Mouse (Mus musculus) spleen, embryonic (tissue): ENCODE data around the gene Peg10.

Experiments
- CTCF ChIA-PET: fragments of 350-600 bp; sonication (Branson Sonifier 250); formaldehyde crosslinking; loops from one replicate; lab custom pipeline; 2022; lab: Charles Lee

Peg10 gene

GRCm38 (mm10) chr6:4746696-4747439 is at the start of gene Peg10, which contains the start of gene Sgce:
Gene Peg10 (plus strand): TSS chr6:4747306.
Gene Sgce (minus strand): TSS chr6:4747207.
- CTCF ChIA-PET = no interaction called here

DNA sequence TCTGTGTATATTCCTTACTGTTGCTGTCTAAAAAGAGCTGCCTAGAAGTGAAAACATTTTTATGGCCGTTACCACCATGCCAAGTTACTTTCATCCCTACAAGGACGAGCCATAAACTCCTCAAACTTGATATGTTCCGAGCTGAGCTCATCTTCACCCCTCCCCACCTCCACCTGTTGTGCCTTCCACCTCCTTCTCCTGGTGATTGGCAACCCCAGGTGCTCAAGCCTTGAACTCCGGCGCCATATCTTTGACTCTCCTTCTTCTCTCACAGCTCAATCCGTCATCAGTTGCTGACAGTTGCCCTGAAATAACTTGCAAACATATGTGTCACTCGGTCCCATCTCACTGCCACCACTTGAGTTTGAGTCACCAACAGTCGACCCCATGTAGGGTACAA is 45.5 kb upstream of the Peg10 start:
- CTCF ChIA-PET = no interaction called here

- CTCF ChIA-PET = no interaction called here
Measured at GRCm38 (mm10) chr6:4703908-4704307, 43.2 kb upstream of the Peg10 start.

DNA sequence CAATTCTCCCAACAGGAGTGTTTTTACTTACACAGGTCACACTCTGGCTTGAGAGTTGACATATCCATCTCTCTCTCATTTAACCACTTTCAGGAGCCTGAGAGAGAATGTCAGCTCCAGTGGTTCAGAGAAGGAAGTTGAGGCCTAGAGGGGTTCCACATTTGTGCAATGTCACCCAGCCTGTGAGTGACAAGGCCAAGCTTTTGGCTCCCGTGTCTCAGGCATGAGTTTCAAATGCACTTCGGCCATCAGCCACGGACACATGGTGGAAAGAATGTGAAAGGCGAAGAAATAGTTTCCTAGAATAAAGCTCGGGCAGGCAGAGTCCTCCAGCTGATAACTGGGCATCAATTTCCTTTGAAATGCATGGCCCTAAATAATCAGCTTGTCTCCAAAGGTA is 40.7 kb upstream of the Peg10 start:
- CTCF ChIA-PET = no interaction called here

DNA sequence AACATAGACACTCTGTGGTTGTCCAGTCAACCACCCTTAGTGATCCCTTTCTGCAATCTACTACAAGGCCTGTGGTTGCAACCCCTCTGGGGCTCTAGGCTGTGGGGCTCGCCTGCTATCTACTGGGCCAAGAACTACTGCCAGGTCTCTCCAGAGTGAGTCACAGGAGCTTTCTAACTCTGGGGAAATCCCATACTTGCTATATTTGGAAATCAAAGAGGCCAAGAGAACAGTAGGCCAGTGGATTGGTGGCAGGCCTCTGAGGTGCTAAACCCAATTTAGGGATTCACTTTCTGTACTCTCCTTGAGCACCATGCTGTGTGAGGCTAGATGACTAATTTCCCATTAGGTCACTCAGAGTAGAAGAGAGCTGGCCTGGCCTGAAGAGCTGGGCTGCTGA is 38.1 kb upstream of the Peg10 start:
- CTCF ChIA-PET = no interaction called here

GRCm38 (mm10) chr6:4716171-4716570 is 30.9 kb upstream of the Peg10 start:
- CTCF ChIA-PET = no interaction called here

DNA sequence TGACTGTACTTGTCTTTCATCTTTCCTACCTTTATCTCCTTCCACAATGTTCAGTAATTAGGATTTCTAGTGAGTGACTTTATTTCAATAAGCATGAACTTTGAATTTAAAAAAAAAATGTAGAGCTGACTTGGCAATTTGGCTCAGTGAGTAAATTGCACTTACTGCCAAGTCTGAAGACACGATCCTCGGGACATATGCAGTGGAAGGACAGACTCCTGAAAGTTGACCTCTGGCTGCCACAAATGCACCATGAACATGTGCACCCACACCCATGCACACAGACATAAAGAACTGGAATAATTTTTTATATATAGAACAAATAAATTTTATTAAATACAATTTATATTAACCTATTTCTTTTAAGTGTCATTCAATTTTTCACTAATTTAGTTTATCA is 29.8 kb upstream of the Peg10 start:
- CTCF ChIA-PET = no interaction called here

GRCm38 (mm10) chr6:4722142-4722541 is 25.0 kb upstream of the Peg10 start:
- CTCF ChIA-PET = no interaction called here

DNA sequence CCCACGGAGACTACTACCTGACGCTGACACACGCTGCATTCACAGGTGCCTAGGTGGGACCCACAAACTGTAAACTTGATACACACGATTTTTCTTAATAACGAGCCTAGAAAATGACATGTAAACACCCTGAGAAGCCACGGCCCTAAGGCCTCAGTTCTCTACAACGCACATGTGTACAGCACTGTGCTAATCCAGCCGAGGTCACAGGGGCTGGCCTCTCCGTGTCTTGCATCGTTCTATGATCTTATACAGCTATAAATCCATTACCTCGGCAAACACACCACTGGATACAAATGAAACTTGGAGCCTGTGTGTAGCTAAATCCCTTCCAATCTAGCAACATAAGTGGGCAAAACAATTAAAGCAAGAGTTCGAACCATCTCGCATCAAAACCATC is 24.4 kb upstream of the Peg10 start:
- CTCF ChIA-PET = no interaction called here

DNA sequence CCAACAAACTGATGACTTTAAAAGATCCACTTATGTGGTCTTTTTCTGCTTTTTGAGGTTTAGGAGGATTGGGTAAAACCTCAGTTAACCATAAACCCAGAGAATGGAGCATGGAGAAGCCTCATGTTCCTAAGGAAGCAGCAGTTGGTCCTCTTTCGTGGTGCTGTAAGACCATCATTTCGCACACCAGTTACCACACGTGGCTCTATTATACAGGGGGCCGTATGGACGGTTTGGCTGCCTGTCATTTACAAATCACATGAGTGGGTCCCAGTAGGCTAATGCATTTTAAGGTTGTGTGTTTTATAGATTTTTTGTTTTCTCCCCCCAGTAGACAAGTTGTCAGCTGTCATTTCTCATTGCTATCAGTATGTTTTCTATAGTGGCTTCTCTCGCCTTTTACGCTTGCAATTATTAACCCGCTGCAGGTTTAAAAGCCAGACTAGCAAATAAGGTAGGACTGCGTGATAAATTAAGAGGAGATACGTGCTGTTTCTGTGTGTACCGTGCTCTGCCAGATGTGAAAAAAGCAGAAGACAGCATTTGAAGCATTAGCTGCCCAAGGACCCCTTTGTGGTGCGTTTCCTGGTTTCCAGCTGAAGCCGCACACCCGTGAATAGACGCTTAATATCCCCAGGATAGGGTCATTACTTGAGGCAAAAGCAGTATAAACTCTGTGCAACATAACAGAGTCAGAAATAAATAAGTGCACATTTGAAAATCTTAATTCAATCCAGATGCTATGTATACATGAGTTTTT is 22.9 kb upstream of the Peg10 start:
- CTCF ChIA-PET = no interaction called here

- CTCF ChIA-PET = no interaction called here
Measured at GRCm38 (mm10) chr6:4728305-4728704, 18.8 kb upstream of the Peg10 start.

DNA sequence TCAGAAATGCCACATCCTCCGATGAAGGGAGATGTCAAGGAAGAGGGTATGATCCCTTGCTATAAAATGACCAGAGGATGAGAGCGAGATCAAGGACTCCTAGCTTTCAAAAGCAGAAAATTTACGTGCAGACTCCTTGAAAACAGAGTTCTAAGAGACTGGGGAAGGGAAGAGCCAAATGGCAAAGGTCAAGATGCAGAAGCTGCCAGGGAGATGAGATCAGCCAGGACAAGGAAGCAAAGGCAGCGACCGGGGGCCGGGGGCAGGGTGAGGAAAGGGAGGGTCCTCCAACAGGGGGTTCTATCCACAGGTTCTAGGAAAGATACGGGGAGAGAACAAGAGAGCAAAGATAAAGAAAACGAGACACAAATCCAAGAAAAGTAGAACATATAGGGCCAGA is 15.4 kb upstream of the Peg10 start:
- CTCF ChIA-PET = no interaction called here

GRCm38 (mm10) chr6:4733208-4733607 is 13.9 kb upstream of the Peg10 start:
- CTCF ChIA-PET = no interaction called here

DNA sequence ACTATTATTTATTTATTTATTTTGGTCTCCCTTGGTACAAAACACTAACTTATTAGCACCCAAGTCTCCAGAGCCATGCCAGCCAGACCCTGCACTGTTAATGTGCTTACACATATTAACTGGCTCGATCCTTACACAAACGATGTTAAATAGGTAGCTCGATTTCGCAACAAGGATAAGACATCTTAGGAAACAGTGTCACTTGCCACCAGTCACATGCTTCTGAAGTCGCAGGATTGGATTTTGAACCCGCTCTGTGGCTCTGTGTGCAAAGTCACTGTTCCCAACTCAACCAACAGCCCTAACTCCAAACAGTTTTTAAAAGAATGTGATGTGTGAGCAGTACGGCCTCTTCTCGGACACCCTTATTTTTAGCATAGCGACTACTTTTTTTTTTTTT is 10.7 kb upstream of the Peg10 start:
- CTCF ChIA-PET = no interaction called here

DNA sequence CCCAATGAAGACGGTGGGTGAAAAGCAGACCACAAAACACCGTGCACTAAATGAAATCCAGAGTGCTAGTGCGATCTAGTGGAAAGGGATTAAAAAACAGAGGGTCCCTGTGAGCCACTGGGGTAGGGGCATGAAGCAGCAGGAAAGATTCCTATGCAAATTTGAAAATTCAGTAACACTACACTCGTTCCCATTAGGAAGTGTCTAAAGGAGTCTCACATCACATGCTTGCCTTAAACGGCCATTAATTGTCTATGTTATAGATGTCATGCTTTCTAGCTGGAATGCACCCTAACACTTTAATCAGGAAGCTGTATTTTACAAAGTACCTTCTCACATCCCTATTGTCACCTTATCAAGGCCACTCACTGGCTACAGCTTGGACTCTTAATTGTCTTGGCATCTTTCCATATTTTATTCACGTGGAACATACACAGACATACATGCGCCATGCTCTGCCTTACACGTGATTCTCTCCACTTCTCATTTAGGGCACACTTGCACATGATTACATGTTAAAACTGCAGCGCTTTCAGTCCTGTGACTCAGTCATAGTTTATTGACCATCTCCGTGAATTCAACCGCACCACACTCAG is 9.0 kb upstream of the Peg10 start:
- CTCF ChIA-PET = no interaction called here

- CTCF ChIA-PET = no interaction called here
Measured at GRCm38 (mm10) chr6:4738717-4739116, 8.4 kb upstream of the Peg10 start.

DNA sequence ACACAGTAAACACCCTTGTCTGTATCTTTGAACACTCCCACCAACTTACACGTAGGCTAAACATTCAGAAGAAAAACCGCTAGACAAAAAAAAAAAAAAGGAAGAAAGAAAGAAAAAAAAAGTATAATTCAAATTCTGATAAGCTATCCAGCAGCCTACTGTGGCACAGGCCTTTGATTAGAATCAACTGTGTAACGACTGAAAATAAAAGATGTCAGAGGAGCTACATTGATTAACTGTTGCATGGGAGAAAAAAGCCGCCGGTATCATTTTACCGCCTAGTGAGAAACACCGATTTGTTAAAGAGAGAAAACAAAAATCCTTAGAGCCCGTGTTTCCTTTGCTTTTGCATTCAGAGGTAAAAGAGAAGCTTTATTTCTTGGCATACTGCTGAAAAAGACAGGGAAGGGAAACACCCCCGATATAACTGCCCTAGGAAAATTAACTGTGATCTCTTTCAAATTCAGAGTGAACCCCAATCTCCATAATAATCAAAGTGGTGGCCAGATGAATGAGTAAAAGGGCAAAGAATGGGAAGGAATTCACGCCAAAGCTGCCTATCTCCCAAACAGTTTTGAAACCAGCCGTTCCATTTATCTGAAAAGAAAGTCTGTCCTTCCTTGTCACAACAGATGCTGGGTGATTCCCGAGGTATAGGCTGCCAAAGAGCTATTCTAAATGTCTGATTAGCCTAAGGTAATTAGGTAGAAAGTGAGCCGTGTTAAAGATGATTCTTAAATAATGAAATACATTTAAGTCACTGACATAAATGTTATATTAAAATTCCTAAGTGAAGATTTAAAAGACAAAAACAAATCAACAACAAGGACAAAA is 7.4 kb upstream of the Peg10 start:
- CTCF ChIA-PET = interaction anchor here (0.6 kb wide), 1 partner anchor 12 kb away, joined by 6 read pairs; no protein-coding TSS in a partner anchor

DNA sequence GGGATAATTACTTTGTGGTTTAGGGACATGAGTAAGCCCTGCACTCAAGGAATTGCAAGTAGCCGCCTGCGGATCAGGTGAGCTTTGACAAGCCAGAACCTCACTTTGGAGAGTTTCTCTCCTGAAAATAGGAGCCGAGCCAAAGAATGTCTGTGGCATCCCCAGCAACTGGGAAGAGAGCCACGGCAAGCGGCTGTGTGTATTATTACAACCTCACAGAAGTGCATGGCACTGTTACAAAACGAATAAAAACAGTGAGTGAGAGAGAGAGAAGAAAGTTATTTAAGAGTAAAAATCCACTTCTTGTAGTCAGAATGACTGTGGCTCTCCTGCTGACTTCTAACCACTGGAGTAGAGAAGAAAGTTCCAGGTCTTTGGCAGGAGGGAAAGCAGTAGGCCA is 6.6 kb upstream of the Peg10 start:
- CTCF ChIA-PET = no interaction called here

- CTCF ChIA-PET = interaction anchor here (0.6 kb wide), 1 partner anchor 114 kb away, joined by 13 read pairs; no protein-coding TSS in a partner anchor
Measured at GRCm38 (mm10) chr6:4746036-4746695, 940 bp upstream of the Peg10 start.

- CTCF ChIA-PET = no interaction called here
Measured at GRCm38 (mm10) chr6:4747677-4748505, 785 bp downstream of the Peg10 start.
